Mouse (Mus musculus): ENCODE results near the gene Olfr1158. TPM values are rescaled to one million over a fixed set of nuclear protein-coding genes. Genes with fewer than 3 reads are reported as not detected.

Olfr1158 gene
- not detected for polyA plus RNA-seq (2017; shearing (Covaris generic))

GRCm38 (mm10) chr2:87989813-87990212 lies at the start of gene Olfr1158:
Olfr1158 (plus strand) TSS chr2:87990113.

DNA sequence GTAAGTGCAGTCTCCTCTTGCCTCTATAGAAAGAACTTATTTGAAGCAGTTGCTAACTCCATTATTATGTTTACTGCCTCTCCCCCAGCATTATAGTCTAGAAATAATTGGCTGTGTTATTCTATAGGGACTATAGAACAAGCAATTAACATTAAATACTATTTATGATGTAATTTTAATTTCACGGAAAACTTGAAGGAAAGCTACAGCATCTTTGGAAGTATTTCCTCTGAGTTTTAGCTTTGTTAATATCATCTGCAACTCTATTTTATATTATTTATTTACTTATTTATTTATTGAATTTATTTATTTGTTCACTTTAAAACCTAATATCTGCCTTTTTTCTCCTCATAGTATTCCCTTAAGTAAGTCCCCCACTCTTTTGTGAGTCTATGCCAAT lies 44.9 kb upstream of the Olfr1158 start, which contains the start of gene Olfr1155:
Gene Olfr1155 (minus strand): TSS at position 101 of the 400 bp plus-strand sequence.

DNA sequence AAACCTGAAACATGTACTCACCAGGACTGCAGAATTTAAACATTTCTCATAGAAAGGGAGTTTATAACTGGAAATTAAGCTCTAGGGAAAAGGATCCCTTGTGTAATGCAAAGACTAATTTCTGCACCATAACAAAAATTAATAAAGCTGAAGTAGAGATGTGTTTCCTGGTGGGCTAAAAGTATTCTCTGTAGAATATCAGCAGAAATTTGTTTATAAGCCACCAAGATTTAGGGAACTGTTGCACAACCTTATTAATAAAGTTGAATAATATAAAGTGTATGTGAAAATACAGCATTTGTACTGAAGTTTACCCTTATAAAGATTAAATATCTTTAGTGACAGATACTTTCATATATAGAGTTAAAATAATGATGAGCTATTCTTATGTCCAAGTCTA lies 36.9 kb upstream of the Olfr1158 start, which contains the start of gene Olfr1156:
Gene Olfr1156 (minus strand): TSS at position 101 of the 400 bp plus-strand sequence.

DNA sequence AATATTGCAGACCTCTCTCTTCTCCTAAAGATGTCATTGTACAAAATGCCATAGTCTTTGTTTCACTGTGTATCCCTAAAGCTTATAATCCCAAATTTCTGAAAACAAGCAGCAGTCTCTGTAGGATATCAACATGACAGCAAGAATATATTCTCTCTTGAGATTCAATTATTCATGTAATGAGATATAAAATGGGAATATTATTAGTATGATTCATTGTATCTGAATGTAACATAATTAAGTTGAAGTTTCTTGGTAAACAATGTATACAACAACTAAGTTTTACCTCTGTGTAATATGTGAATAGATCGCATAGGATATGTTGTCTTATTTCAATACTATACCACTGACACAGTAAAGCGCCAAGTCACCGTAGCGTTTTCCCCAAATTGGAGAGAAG lies 21.7 kb upstream of the Olfr1158 start, which contains the start of gene Olfr1157:
Gene Olfr1157 (minus strand): TSS at position 101 of the 400 bp plus-strand sequence.

GRCm38 (mm10) chr2:87974563-87974962 lies 15.3 kb upstream of the Olfr1158 start, which contains the start of gene Olfr74:
Olfr74 (minus strand) TSS chr2:87974663.

GRCm38 (mm10) chr2:88007515-88008318 lies 17.8 kb downstream of the Olfr1158 start, which contains the start of gene Olfr1160:
Olfr1160 (minus strand) TSS chr2:88008268.

DNA sequence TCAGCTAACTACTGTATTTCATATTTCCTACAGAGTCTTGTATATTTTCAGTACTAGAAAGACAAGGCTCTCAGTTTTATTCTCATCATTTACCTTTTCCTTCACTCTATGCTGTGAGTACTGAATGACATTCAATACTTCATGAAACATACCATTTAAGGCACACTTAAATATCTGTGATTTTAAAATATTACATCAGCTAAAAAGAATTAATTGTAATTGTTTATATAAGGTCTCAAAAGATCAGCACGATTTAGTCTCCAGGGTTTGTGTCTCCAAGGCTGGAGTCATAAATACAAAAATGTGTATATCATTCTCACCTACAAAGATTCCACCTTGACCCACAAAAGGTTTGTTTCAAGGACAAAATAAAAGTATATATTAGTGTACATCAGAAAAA lies 32.6 kb downstream of the Olfr1158 start, which contains the start of gene Olfr1161:
Gene Olfr1161 (plus strand): TSS at position 301 of the 400 bp plus-strand sequence.

DNA sequence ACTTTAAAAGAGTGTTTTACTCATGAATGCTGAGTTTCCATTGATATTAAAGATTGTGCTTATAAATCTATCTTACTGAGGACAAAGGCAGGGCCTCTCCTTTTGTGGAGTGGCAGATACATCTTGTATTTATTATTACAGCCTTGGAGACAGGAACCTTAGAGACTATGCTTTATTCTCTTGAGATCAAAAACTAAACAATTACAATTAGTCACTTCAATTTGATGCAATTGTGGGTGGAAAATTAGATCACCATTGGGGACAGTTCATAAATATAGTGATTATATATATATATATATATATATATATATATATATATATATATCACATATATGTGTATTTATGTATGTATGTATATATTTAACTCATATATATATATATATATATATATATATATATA lies 47.7 kb downstream of the Olfr1158 start, which contains the start of gene Olfr73:
Gene Olfr73 (minus strand): TSS at position 101 of the 400 bp plus-strand sequence.

Other genes starting within 250 kb of the Olfr1158 start
- not detected for gene Olfr1140, start 246.4 kb upstream of the Olfr1158 start, polyA plus RNA-seq (2017; shearing (Covaris generic))
- gene Olfr1141, start 236.1 kb upstream of the Olfr1158 start, polyA plus RNA-seq (2017; shearing (Covaris generic)), result not detected
- gene Olfr152, start 210.6 kb upstream of the Olfr1158 start, polyA plus RNA-seq (2017; shearing (Covaris generic)), result not detected
- gene Olfr1143, start 189.5 kb upstream of the Olfr1158 start, polyA plus RNA-seq (2017; shearing (Covaris generic)), result not detected
- gene Olfr1145, start 180.3 kb upstream of the Olfr1158 start, polyA plus RNA-seq (2017; shearing (Covaris generic)), result not detected
- not detected for gene Olfr1148, start 159.6 kb upstream of the Olfr1158 start, polyA plus RNA-seq (2017; shearing (Covaris generic))
- gene Olfr1150-ps1, start 146.1 kb upstream of the Olfr1158 start, polyA plus RNA-seq (2017; shearing (Covaris generic)), result not detected
- gene Olfr1151, start 134.3 kb upstream of the Olfr1158 start, polyA plus RNA-seq (2017; shearing (Covaris generic)), result not detected
- gene Olfr1152, start 123.6 kb upstream of the Olfr1158 start, polyA plus RNA-seq (2017; shearing (Covaris generic)), result not detected
- not detected for gene Olfr1153, start 95.2 kb upstream of the Olfr1158 start, polyA plus RNA-seq (2017; shearing (Covaris generic))
- not detected for gene Olfr1154, start 84.9 kb upstream of the Olfr1158 start, polyA plus RNA-seq (2017; shearing (Covaris generic))
- gene Olfr1155, start 45.0 kb upstream of the Olfr1158 start, polyA plus RNA-seq (2017; shearing (Covaris generic)), result not detected
- gene Olfr1156, start 37.0 kb upstream of the Olfr1158 start, polyA plus RNA-seq (2017; shearing (Covaris generic)), result 0.09 TPM
- 0.06 TPM for gene Olfr1157, start 21.8 kb upstream of the Olfr1158 start, polyA plus RNA-seq (2017; shearing (Covaris generic))
- gene Olfr74, start 15.4 kb upstream of the Olfr1158 start, polyA plus RNA-seq (2017; shearing (Covaris generic)), result not detected
- gene Olfr1160, start 18.2 kb downstream of the Olfr1158 start, polyA plus RNA-seq (2017; shearing (Covaris generic)), result not detected
- not detected for gene Olfr1161, start 32.7 kb downstream of the Olfr1158 start, polyA plus RNA-seq (2017; shearing (Covaris generic))
- not detected for gene Olfr73, start 47.6 kb downstream of the Olfr1158 start, polyA plus RNA-seq (2017; shearing (Covaris generic))
- gene Olfr1162, start 61.0 kb downstream of the Olfr1158 start, polyA plus RNA-seq (2017; shearing (Covaris generic)), result not detected
- not detected for gene Olfr1163, start 81.7 kb downstream of the Olfr1158 start, polyA plus RNA-seq (2017; shearing (Covaris generic))
- not detected for gene Olfr1164, start 103.9 kb downstream of the Olfr1158 start, polyA plus RNA-seq (2017; shearing (Covaris generic))
- not detected for gene Olfr1166, start 138.2 kb downstream of the Olfr1158 start, polyA plus RNA-seq (2017; shearing (Covaris generic))
- gene Olfr1167, start 165.1 kb downstream of the Olfr1158 start, polyA plus RNA-seq (2017; shearing (Covaris generic)), result not detected
- not detected for gene Olfr1168, start 191.8 kb downstream of the Olfr1158 start, polyA plus RNA-seq (2017; shearing (Covaris generic))
- not detected for gene Olfr1170, start 238.2 kb downstream of the Olfr1158 start, polyA plus RNA-seq (2017; shearing (Covaris generic))

Measured in inflammation-experienced regulatory T-cells, adult 16 weeks (primary cell).